Mouse (Mus musculus) limb, embryonic 14.5 days (tissue): Measurements from ENCODE around the gene Fxyd6. TPM values are rescaled to one million over a fixed set of nuclear protein-coding genes. Genes with fewer than 3 reads are reported as not detected.

Experiments
- ATAC-seq: fragments of 200-750 bp; cut with Nextera tagmentation; 2 replicates; pipeline ENCODE4 v1.8.0; 2017; ENCODE audit warnings: low read depth, moderate number of reproducible peaks, moderate TSS enrichment; ENCODE audit not compliant: low FRiP score
- DNase-seq: peaks from one replicate; pipeline ENCODE4 v3.0.0-alpha.2; 2015; ENCODE audit warnings: low spot score
- H3K27ac ChIP-seq: fragments of 300-500 bp; sonication (generic); replicated peaks from 2 replicates; pipeline ENCODE4 v1.5.1; 2014; ENCODE audit warnings: low read depth, mild to moderate bottlenecking, low read length, moderate library complexity, mixed read lengths
- H3K27me3 ChIP-seq: fragments of 300-500 bp; sonication (generic); 2 replicates; pipeline ENCODE4 v1.6.1; 2014; ENCODE audit warnings: low read length, mixed read lengths; ENCODE audit not compliant: control insufficient read depth, insufficient read depth
- H3K36me3 ChIP-seq: fragments of 300-500 bp; sonication (generic); 2 replicates; pipeline ENCODE4 v1.6.1; 2014; ENCODE audit warnings: mild to moderate bottlenecking, low read length, moderate library complexity, mixed read lengths; ENCODE audit not compliant: control insufficient read depth, insufficient read depth
- H3K4me1 ChIP-seq: fragments of 300-500 bp; sonication (generic); 2 replicates; pipeline ENCODE4 v1.6.1; 2014; ENCODE audit warnings: antibody characterized with exemption, low read length, mixed read lengths; ENCODE audit not compliant: control insufficient read depth, insufficient read depth
- H3K4me2 ChIP-seq: fragments of 300-500 bp; sonication (generic); replicated peaks from 2 replicates; pipeline ENCODE4 v1.6.1; 2014; ENCODE audit warnings: low read depth, mild to moderate bottlenecking, low read length, moderate library complexity; ENCODE audit not compliant: severe bottlenecking
- H3K4me3 ChIP-seq: fragments of 300-500 bp; sonication (generic); replicated peaks from 2 replicates; pipeline ENCODE4 v1.5.1; 2014; ENCODE audit warnings: low read length
- H3K9ac ChIP-seq: fragments of 300-500 bp; sonication (generic); 2 replicates; pipeline ENCODE4 v1.6.1; 2014; ENCODE audit warnings: mild to moderate bottlenecking, low read depth, low read length, moderate library complexity; ENCODE audit not compliant: severe bottlenecking
- H3K9me3 ChIP-seq: fragments of 300-500 bp; sonication (generic); 2 replicates; pipeline ENCODE4 v1.6.1; 2016; ENCODE audit warnings: low read length; ENCODE audit not compliant: control insufficient read depth
- POLR2A ChIP-seq: fragments of 200-500 bp; IDR thresholded peaks from 2 replicates; pipeline ENCODE4 v1.8.0; 2012; ENCODE audit warnings: inconsistent platforms, mild to moderate bottlenecking, moderate library complexity, borderline replicate concordance; ENCODE audit not compliant: insufficient read depth, insufficient read length; ENCODE audit errors: extremely low read depth
- WGBS: fragments of 180-500 bp; shearing (Covaris S2); extraction: QIAGEN DNeasy Blood & Tissue Kit; methylation state at CpG from one replicate; pipeline ENCODE4 v1.1.7; 2014; 5-methylcytosine and 5-hydroxymethylcytosine counted together
- polyA plus RNA-seq, 2 experiments: library from polyadenylated mRNA; depleted of rRNA in 1 of 2; stranded (reverse) in 1 of 2; unstranded in 1 of 2; fragments of >200 nt; fragmentation: Nextera tagmentation in 1 of 2; extraction: Ambion mirVana in 1 of 2; gene quantifications; 2 replicates each; pipeline versions ENCODE4 v1.2.1 to v1.2.3; 2012 to 2014

Gene Fxyd6
- polyA plus RNA-seq, 2 experiments = 82.7 to 97.4 TPM

GRCm38 (mm10) chr9:45329577-45329976 is 40.4 kb upstream of the Fxyd6 start:
- Histone ChIP-seq H3K27me3 (no peaks in the 10 kb centered on the region), H3K4me2 (no peak overlapping the region), H3K27ac (no peak overlapping the region), H3K4me1 (no peaks in the 10 kb centered on the region), H3K9ac (no peak overlapping the region), H3K9me3 (no peaks in the 10 kb centered on the region), H3K4me3 (no peak overlapping the region), H3K36me3 (no peaks in the 10 kb centered on the region)
- no peak for ATAC-seq
- 90% methylated on average over 6 of the region's 6 CpGs for WGBS
- no peak for TF ChIP-seq POLR2A
- no peak for DNase-seq

- Histone ChIP-seq H3K4me3 (no peak overlapping the region), H3K9me3 (no peaks in the 10 kb centered on the region), H3K9ac (no peak overlapping the region), H3K4me2 (no peak overlapping the region), H3K4me1 (no peaks in the 10 kb centered on the region), H3K27ac (no peak overlapping the region), H3K27me3 (no peaks in the 10 kb centered on the region), H3K36me3 (no peaks in the 10 kb centered on the region)
- DNase-seq (no peak), ATAC-seq (no peak)
- TF ChIP-seq POLR2A = no peak
- 76% methylated on average over 2 of the region's 2 CpGs for WGBS
Measured at GRCm38 (mm10) chr9:45337406-45337805, 32.6 kb upstream of the Fxyd6 start.

- no peaks in the 10 kb centered on the region for H3K9me3 ChIP-seq
- WGBS = 86% methylated on average over 3 of the region's 3 CpGs
- no peaks in the 10 kb centered on the region for H3K27me3 ChIP-seq
- ATAC-seq (no peak), DNase-seq (no peak)
- no peak for TF ChIP-seq POLR2A
- no peak overlapping the region for H3K27ac ChIP-seq
- no peak overlapping the region for H3K9ac ChIP-seq
- H3K36me3 ChIP-seq = no peaks in the 10 kb centered on the region
- H3K4me1 ChIP-seq = no peaks in the 10 kb centered on the region
- no peak overlapping the region for H3K4me2 ChIP-seq
- no peak overlapping the region for H3K4me3 ChIP-seq
Measured at GRCm38 (mm10) chr9:45343066-45343465, 26.9 kb upstream of the Fxyd6 start.

- H3K36me3 ChIP-seq = no peaks in the 10 kb centered on the region
- no peak overlapping the region for H3K4me2 ChIP-seq
- 61% methylated on average over 2 of the region's 2 CpGs for WGBS
- H3K9me3 ChIP-seq = no peaks in the 10 kb centered on the region
- H3K9ac ChIP-seq = 0 out of 2 replicates have a peak overlapping the region, but pooled peaks have one; percentile 7
- peak; percentile 63; the same call in 1 of the 2 replicates for ATAC-seq
- DNase-seq = peak; percentile 60
- no peak for TF ChIP-seq POLR2A
- H3K4me3 ChIP-seq = no peak overlapping the region
- no peaks in the 10 kb centered on the region for H3K4me1 ChIP-seq
- H3K27me3 ChIP-seq = no peaks in the 10 kb centered on the region
- no peak overlapping the region for H3K27ac ChIP-seq
Measured at GRCm38 (mm10) chr9:45345516-45345915, 24.5 kb upstream of the Fxyd6 start.

GRCm38 (mm10) chr9:45346276-45346675 is 23.7 kb upstream of the Fxyd6 start:
- TF ChIP-seq POLR2A = no peak
- Histone ChIP-seq H3K9ac (no peak overlapping the region), H3K27me3 (no peaks in the 10 kb centered on the region), H3K4me3 (no peak overlapping the region), H3K9me3 (no peaks in the 10 kb centered on the region), H3K4me1 (no peaks in the 10 kb centered on the region), H3K27ac (no peak overlapping the region), H3K4me2 (no peak overlapping the region), H3K36me3 (no peaks in the 10 kb centered on the region)
- DNase-seq (no peak), ATAC-seq (no peak)
- 80% methylated on average over 6 of the region's 6 CpGs for WGBS

GRCm38 (mm10) chr9:45348560-45348959 is 21.4 kb upstream of the Fxyd6 start:
- no peak for ATAC-seq
- no peak for TF ChIP-seq POLR2A
- no peak overlapping the region for H3K27ac ChIP-seq
- WGBS = 81% methylated on average over 6 of the region's 6 CpGs
- H3K27me3 ChIP-seq = no peaks in the 10 kb centered on the region
- H3K4me1 ChIP-seq = no peaks in the 10 kb centered on the region
- no peak overlapping the region for H3K4me2 ChIP-seq
- no peaks in the 10 kb centered on the region for H3K36me3 ChIP-seq
- DNase-seq = no peak
- H3K9me3 ChIP-seq = no peaks in the 10 kb centered on the region
- H3K4me3 ChIP-seq = no peak overlapping the region
- H3K9ac ChIP-seq = no peak overlapping the region
